13 mouse cellular contexts compared by ENCODE assay signal in genomic region chr12:80615371-80616257, GRCm38 (mm10). TPM values are rescaled to one million over a fixed set of nuclear protein-coding genes. Genes with fewer than 3 reads are reported as not detected.
DNase-seq lines count a peak whose midpoint lies in the region; ATAC-seq and TF ChIP-seq lines count a peak whose summit lies in the region.
"Had no signal": no experiment of that assay in that cellular context is flagged by ENCODE, and none has a peak within 500 bp of the region (broad histone marks: within the 10 kb centered on the region; RNA-seq: fewer than 3 reads in every experiment).

No protein-coding gene starts in this region.

- H3K27me3 ChIP-seq in kidney, postnatal 0 days (ENCODE audit: insufficient read depth, low read length), result no peaks in the 10 kb centered on the region
- no peaks in the 10 kb centered on the region; the same call in 1 of the 2 replicates for H3K27me3 ChIP-seq in E14TG2a.4 (ENCODE audit: insufficient read depth, low read length)
- H3K27me3 ChIP-seq in limb, embryonic 10.5 days (ENCODE audit: low read depth, poor library complexity, severe bottlenecking), result no peaks in the 10 kb centered on the region
- H3K27me3 ChIP-seq in heart, adult 2 months (ENCODE audit: control insufficient read depth, insufficient read depth, low read length), result no peaks in the 10 kb centered on the region

- H3K4me2 ChIP-seq in kidney, postnatal 0 days (ENCODE audit: low read length), result no peak overlapping the region

- TF ChIP-seq CTCF in kidney, postnatal 0 days (IDR thresholded peaks at IDR 0.05; ENCODE audit: low read depth), result peak; percentile 9; the same call in 1 of the 2 replicates
- no peak for TF ChIP-seq CTCF in E14TG2a.4 (conservative IDR thresholded peaks at IDR 0.05; ENCODE audit: low read length)
- TF ChIP-seq CTCF in heart, adult 2 months (IDR thresholded peaks at IDR 0.05), result no peak

- 33% methylated on average over 7 of the region's 7 CpGs for WGBS in kidney, postnatal 0 days
- 55% methylated on average over 7 of the region's 7 CpGs for WGBS in limb, embryonic 10.5 days
- 55% methylated on average over 7 of the region's 7 CpGs for WGBS in heart, adult 2 months

- no peak for TF ChIP-seq POLR2A in heart, adult 2 months (IDR thresholded peaks at IDR 0.05; ENCODE audit: insufficient read depth, low read depth, low read length)

- peak; percentile 62 for DNase-seq in kidney, postnatal 0 days (ENCODE audit: low spot score)
- DNase-seq in kidney, adult 8-10 months, result no peak
- DNase-seq in R1 (ENCODE audit: low read depth, low spot score), result peak; percentile 62
- DNase-seq in limb, embryonic 10.5 days (ENCODE audit: low spot score), result no peak
- DNase-seq in heart, postnatal 36 days, result no peak
- DNase-seq in heart, adult 2 months, result no peak
- DNase-seq in spleen, postnatal 36 days (ENCODE audit: low spot score in 2 of 2), result no peak
- DNase-seq: cerebellum, adult 9-11 months; lung, adult 18-20 months; thymus, postnatal 14 days had no signal

- TF ChIP-seq EP300 in heart, adult 2 months (IDR thresholded peaks at IDR 0.05; ENCODE audit: insufficient read depth, low read depth, low read length), result no peak

- H3K9me3 ChIP-seq in kidney, postnatal 0 days (replicated peaks; ENCODE audit: low read length), result no peaks in the 10 kb centered on the region
- no peaks in the 10 kb centered on the region for H3K9me3 ChIP-seq in E14TG2a.4 (ENCODE audit: low read length)
- H3K9me3 ChIP-seq in limb, embryonic 10.5 days (replicated peaks), result no peaks in the 10 kb centered on the region
- H3K9me3 ChIP-seq: midbrain, embryonic 10.5 days had no signal

- H3K36me3 ChIP-seq in kidney, postnatal 0 days (ENCODE audit: insufficient read depth, low read length), result no peaks in the 10 kb centered on the region
- no peaks in the 10 kb centered on the region for H3K36me3 ChIP-seq in E14TG2a.4 (ENCODE audit: insufficient read depth, low read length)
- H3K36me3 ChIP-seq in limb, embryonic 10.5 days, result no peaks in the 10 kb centered on the region
- H3K36me3 ChIP-seq in heart, adult 2 months (ENCODE audit: control insufficient read depth, insufficient read depth, low read length), result no peaks in the 10 kb centered on the region
- H3K36me3 ChIP-seq: midbrain, embryonic 10.5 days had no signal

- no peak for ATAC-seq in kidney, postnatal 0 days (replicated peaks; ENCODE audit: low FRiP score, low read depth)

- no peak overlapping the region for H3K9ac ChIP-seq in kidney, postnatal 0 days (ENCODE audit: low read depth, low read length)
- H3K9ac ChIP-seq in heart, adult 2 months (ENCODE audit: low read depth, low read length), result no peak overlapping the region

- no peaks in the 10 kb centered on the region for H3K79me2 ChIP-seq in heart, adult 2 months (replicated peaks; ENCODE audit: control insufficient read depth, insufficient read depth, low read length)

- intact Hi-C loops in heart, postnatal 36 days (cut with DNase I), result no loop called here
- intact Hi-C loops in heart, adult 2 months (cut with DNase I), result no loop called here

- no peak overlapping the region for H3K4me3 ChIP-seq in kidney, postnatal 0 days (replicated peaks; ENCODE audit: low read depth, low read length)
- H3K4me3 ChIP-seq in E14TG2a.4 (replicated peaks; ENCODE audit: low read length), result peak overlapping the region; percentile 3; the same call in 1 of the 2 replicates
- no peak overlapping the region for H3K4me3 ChIP-seq in limb, embryonic 10.5 days
- H3K4me3 ChIP-seq in heart, adult 2 months, result no peak overlapping the region
- H3K4me3 ChIP-seq: midbrain, embryonic 10.5 days; myocyte had no signal

- no peak overlapping the region for H3K27ac ChIP-seq in kidney, postnatal 0 days
- H3K27ac ChIP-seq in limb, embryonic 10.5 days, result peak overlapping the region; percentile 14; the same call in 1 of the 2 replicates
- H3K27ac ChIP-seq in heart, adult 2 months, result no peak overlapping the region
- H3K27ac ChIP-seq: midbrain, embryonic 10.5 days had no signal

- H3K4me1 ChIP-seq in kidney, postnatal 0 days (replicated peaks; ENCODE audit: insufficient read depth, low read length), result 0 out of 2 replicates have a peak, but pooled peaks cover 3% of the 10 kb centered on the region
- peaks cover 56% of the 10 kb centered on the region for H3K4me1 ChIP-seq in E14TG2a.4 (replicated peaks; ENCODE audit: low read depth, low read length)
- H3K4me1 ChIP-seq in limb, embryonic 10.5 days, result peaks cover 6% of the 10 kb centered on the region; the same call in 1 of the 2 replicates
- peaks cover under 1% of the 10 kb centered on the region; the same call in 1 of the 2 replicates for H3K4me1 ChIP-seq in heart, adult 2 months (ENCODE audit: control insufficient read depth, insufficient read depth, low read length)

RNA-seq across cellular contexts. Expression of gene Slc39a9, which starts 28.1 kb away (rescaled TPM):
- 21.1 and 21.2 TPM in 2 replicates for polyA plus RNA-seq in kidney, postnatal 0 days (2015; fragmentation: Nextera tagmentation; extraction: Ambion mirVana)
- 24.7 and 26.0 TPM in 2 replicates for polyA plus RNA-seq in limb, embryonic 10.5 days (2016; fragmentation: Nextera tagmentation; extraction: Ambion mirVana)
- total RNA-seq in heart, postnatal 36 days (2021), result 10 to 100 TPM; 13.7 to 17.3 TPM
- total RNA-seq in heart, adult 2 months (2021), result 10 to 100 TPM; 15.6 to 17.4 TPM
- 18.1 and 24.7 TPM in 2 replicates for polyA plus RNA-seq in heart, adult 2 months (2012; rRNA removed)

RNA-seq across cellular contexts. Expression of gene Erh, which starts 28.5 kb away (rescaled TPM):
- polyA plus RNA-seq in kidney, postnatal 0 days (2015; fragmentation: Nextera tagmentation; extraction: Ambion mirVana), result 210 and 215 TPM in 2 replicates
- polyA plus RNA-seq in limb, embryonic 10.5 days (2016; fragmentation: Nextera tagmentation; extraction: Ambion mirVana), result 520 and 554 TPM in 2 replicates
- total RNA-seq in heart, postnatal 36 days (2021), result 10 to 100 TPM; 21.0 to 26.8 TPM
- total RNA-seq in heart, adult 2 months (2021), result 10 to 100 TPM; 17.9 to 23.8 TPM
- 22.4 and 29.5 TPM in 2 replicates for polyA plus RNA-seq in heart, adult 2 months (2012; rRNA removed)

Comparison
In these comparisons a context has a peak if more than half of its experiments do, and no peak if none do; other contexts are left out.
1. DNase-seq: peak in kidney, postnatal 0 days (single experiment) and R1 (single experiment); none in kidney, adult 8-10 months (0 of 2), limb, embryonic 10.5 days (single experiment), heart, postnatal 36 days (0 of 2), heart, adult 2 months (0 of 2) and spleen, postnatal 36 days (0 of 2).